Mouse (Mus musculus) stomach, postnatal 0 days (tissue): ENCODE data around the gene Trim6.
"Not testable (repeated sequence)": the region's sequence is repeated elsewhere in the genome, so short reads cannot be mapped to it uniquely, and the experiment has no call there.

Experiments
- CTCF ChIP-seq: IDR thresholded peaks from 2 replicates; pipeline ENCODE4 v1.5.1; 2016; ENCODE audit warnings: antibody characterized with exemption, low read depth, mild to moderate bottlenecking, moderate library complexity
- EP300 ChIP-seq: optimal IDR thresholded peaks from 2 replicates; pipeline ENCODE3; 2016; ENCODE audit warnings: antibody characterized with exemption

GRCm38 (mm10) chr7:104279361-104279760, 60.8 kb downstream of the Trim6 start:
- TF ChIP-seq CTCF, EP300: not testable (repeated sequence)
